Mouse (Mus musculus) liver, embryonic 15.5 days (tissue): ENCODE results near the gene Foxa1. TPM values are rescaled to one million over a fixed set of nuclear protein-coding genes. Genes with fewer than 3 reads are reported as not detected.

ENCODE experiments used
- ATAC-seq: fragments of 200-750 bp; cut with Nextera tagmentation; 2 replicates; pipeline ENCODE4 v1.8.0; 2017; ENCODE audit warnings: moderate number of reproducible peaks, mild to moderate bottlenecking, moderate library complexity; ENCODE audit not compliant: insufficient read depth
- H3K27ac ChIP-seq: fragments of 300-500 bp; sonication (generic); replicated peaks from 2 replicates; pipeline ENCODE4 v1.5.1; 2015; ENCODE audit warnings: mild to moderate bottlenecking, inconsistent platforms
- H3K27me3 ChIP-seq: fragments of 300-500 bp; sonication (generic); 2 replicates; pipeline ENCODE4 v1.6.1; 2015; ENCODE audit warnings: mild to moderate bottlenecking, inconsistent platforms
- H3K36me3 ChIP-seq: fragments of 300-500 bp; sonication (generic); replicated peaks from 2 replicates; pipeline ENCODE4 v1.6.1; 2015; ENCODE audit warnings: moderate library complexity, mild to moderate bottlenecking, inconsistent platforms
- H3K4me1 ChIP-seq: fragments of 300-500 bp; sonication (generic); replicated peaks from 2 replicates; pipeline ENCODE4 v1.6.1; 2015; ENCODE audit warnings: inconsistent platforms
- H3K4me2 ChIP-seq: fragments of 300-500 bp; sonication (generic); 2 replicates; pipeline ENCODE4 v1.6.1; 2015; ENCODE audit warnings: moderate library complexity, mild to moderate bottlenecking, inconsistent platforms
- H3K4me3 ChIP-seq: fragments of 300-500 bp; sonication (generic); replicated peaks from 2 replicates; pipeline ENCODE4 v1.5.1; 2015; ENCODE audit warnings: mild to moderate bottlenecking, inconsistent platforms
- H3K9ac ChIP-seq: fragments of 300-500 bp; sonication (generic); 2 replicates; pipeline ENCODE4 v1.6.1; 2015; ENCODE audit warnings: moderate library complexity, mild to moderate bottlenecking, inconsistent platforms
- H3K9me3 ChIP-seq: fragments of 300-500 bp; sonication (generic); replicated peaks from 2 replicates; pipeline ENCODE4 v1.6.1; 2016; ENCODE audit warnings: inconsistent platforms
- WGBS: fragments of 180-500 bp; shearing (Covaris S2); methylation state at CpG from one replicate; pipeline ENCODE4 v1.1.7; 2015; ENCODE audit warnings: mixed read lengths; ENCODE audit not compliant: insufficient replicate concordance; 5-methylcytosine and 5-hydroxymethylcytosine counted together
- polyA plus RNA-seq: library from polyadenylated mRNA; unstranded; fragments of >200 nt; fragmentation: Nextera tagmentation; extraction: Ambion mirVana; gene quantifications from 2 replicates; pipeline ENCODE4 v1.2.1, GENCODE M21; 2015

The Foxa1 gene
- polyA plus RNA-seq, 1 experiment from 2014 or later: 1.2 TPM

DNA sequence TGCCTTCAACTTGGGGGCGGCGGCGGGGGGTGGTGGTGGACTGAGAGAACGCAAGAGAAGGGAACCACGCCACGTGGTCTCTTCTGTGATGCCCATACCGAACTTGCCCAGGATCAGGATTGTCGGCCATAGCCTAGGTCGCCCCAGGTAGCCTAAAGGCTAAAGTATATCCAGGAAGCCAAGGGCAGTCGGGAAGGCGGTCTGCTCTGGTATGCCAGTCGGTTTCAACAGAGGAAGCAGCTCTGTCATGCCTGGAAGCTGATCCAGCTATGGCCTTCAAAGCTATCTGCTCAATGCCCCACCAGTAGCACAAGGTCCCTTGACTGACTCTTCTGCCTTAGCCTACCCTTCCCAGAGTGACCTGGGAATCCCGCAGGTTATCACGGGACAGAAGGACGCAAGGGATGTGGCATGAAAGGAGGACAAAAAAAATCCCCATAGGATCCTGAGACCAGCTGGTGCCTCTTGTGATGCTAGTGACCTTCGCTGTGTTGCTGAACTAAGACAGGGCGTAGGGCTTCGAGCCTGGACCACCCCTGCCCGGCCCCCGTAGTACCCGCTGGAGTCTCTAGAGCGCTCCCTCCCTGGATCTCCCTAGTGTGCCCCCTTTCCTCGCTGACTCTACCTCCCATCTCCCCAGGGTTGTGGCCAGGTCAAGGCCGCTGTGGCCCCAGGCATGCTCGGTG is 2.4 kb upstream of the Foxa1 start:
- Histone ChIP-seq H3K27ac (no peak overlapping the region), H3K9me3 (no peaks in the 10 kb centered on the region)

GRCm38 (mm10) chr12:57548352-57548980 is 1.8 kb upstream of the Foxa1 start:
- Histone ChIP-seq H3K27ac (no peak overlapping the region), H3K27me3 (peaks cover 100% of the 10 kb centered on the region), H3K4me2 (no peak overlapping the region; the same call in 1 of the 2 replicates), H3K4me3 (no peak overlapping the region), H3K9me3 (no peaks in the 10 kb centered on the region), H3K4me1 (peaks cover 10% of the 10 kb centered on the region; the same call in 1 of the 2 replicates), H3K36me3 (no peaks in the 10 kb centered on the region), H3K9ac (no peak overlapping the region)
- ATAC-seq: no peak
- 2% methylated on average over 20 of the region's 20 CpGs for WGBS

More for the DNA sequence above, 2.4 kb upstream of the Foxa1 start:
- Histone ChIP-seq H3K4me2 (no peak overlapping the region; the same call in 1 of the 2 replicates), H3K27me3 (peaks cover 100% of the 10 kb centered on the region), H3K9ac (no peak overlapping the region), H3K4me1 (peaks cover 8% of the 10 kb centered on the region; the same call in 1 of the 2 replicates), H3K4me3 (no peak overlapping the region), H3K36me3 (no peaks in the 10 kb centered on the region)
- ATAC-seq: no peak
- 3% methylated on average over 25 of the region's 25 CpGs for WGBS

DNA sequence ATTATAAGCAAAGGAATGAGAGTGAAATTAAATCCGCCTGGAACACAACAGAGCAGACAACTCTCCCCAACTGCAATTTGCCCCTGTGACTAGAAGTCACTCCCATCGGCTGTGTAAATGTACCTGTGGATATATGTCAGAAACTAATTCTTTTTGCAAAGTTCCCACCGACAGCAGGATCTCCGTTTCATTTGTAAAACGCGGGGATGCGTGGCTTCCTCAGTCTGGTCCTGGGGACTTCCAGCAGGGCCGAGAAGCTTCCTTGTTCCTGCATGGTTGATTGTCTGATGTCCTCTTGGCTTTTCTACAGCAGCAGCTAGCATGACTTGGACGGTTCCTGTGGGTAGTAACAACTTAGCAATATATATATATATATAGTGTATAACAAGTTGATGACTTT is 1.2 kb upstream of the Foxa1 start:
- H3K9ac ChIP-seq: no peak overlapping the region
- H3K27ac ChIP-seq: no peak overlapping the region
- no peaks in the 10 kb centered on the region for H3K36me3 ChIP-seq
- ATAC-seq: no peak
- peaks cover 16% of the 10 kb centered on the region; the same call in 1 of the 2 replicates for H3K4me1 ChIP-seq
- no peaks in the 10 kb centered on the region for H3K9me3 ChIP-seq
- peaks cover 100% of the 10 kb centered on the region for H3K27me3 ChIP-seq
- H3K4me3 ChIP-seq: no peak overlapping the region
- no peak overlapping the region for H3K4me2 ChIP-seq
- 7% methylated on average over 9 of the region's 9 CpGs for WGBS

GRCm38 (mm10) chr12:57545371-57546241 is 1.1 kb downstream of the Foxa1 start:
- H3K27ac ChIP-seq: peak overlapping the region; percentile 62
- peaks cover 100% of the 10 kb centered on the region for H3K27me3 ChIP-seq
- H3K4me1 ChIP-seq: peaks cover 19% of the 10 kb centered on the region; the same call in 1 of the 2 replicates
- no peaks in the 10 kb centered on the region for H3K36me3 ChIP-seq
- H3K4me2 ChIP-seq: peak overlapping the region; percentile 60
- ATAC-seq: peak; percentile 56
- H3K4me3 ChIP-seq: peak overlapping the region; percentile 54
- peak overlapping the region; percentile 11; the same call in 1 of the 2 replicates for H3K9ac ChIP-seq
- no peaks in the 10 kb centered on the region for H3K9me3 ChIP-seq
- WGBS: under 1% methylated on average over 106 of the region's 106 CpGs

- no peak for ATAC-seq
- H3K4me2 ChIP-seq: peak overlapping the region; percentile 60
- peak overlapping the region; percentile 54 for H3K4me3 ChIP-seq
- H3K4me1 ChIP-seq: peaks cover 19% of the 10 kb centered on the region; the same call in 1 of the 2 replicates
- H3K27me3 ChIP-seq: peaks cover 97% of the 10 kb centered on the region
- no peaks in the 10 kb centered on the region for H3K9me3 ChIP-seq
- peak overlapping the region; percentile 62; the same call in 1 of the 2 replicates for H3K27ac ChIP-seq
- 1% methylated on average over 31 of the region's 31 CpGs for WGBS
- H3K9ac ChIP-seq: peak overlapping the region; percentile 11; the same call in 1 of the 2 replicates
- no peaks in the 10 kb centered on the region for H3K36me3 ChIP-seq
Measured at GRCm38 (mm10) chr12:57544641-57545370, 1.9 kb downstream of the Foxa1 start.

DNA sequence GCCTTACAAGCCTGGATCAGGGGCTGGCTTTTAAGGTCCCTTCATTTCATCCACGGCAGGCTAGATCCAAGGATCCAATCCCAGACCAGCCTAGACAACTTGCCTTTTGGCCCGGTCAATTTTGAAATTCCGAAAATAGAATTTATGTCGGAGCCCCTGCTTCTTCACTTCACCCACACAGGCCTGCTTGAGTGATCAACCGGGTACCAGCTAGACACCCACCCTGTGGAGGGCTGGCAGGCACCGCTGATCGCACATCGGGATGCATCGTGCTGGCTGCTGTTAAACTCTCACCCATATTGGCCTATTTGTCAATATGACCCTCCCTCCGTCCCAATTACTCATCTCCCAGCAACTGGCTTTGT is 3.1 kb downstream of the Foxa1 start:
- peak overlapping the region; percentile 26 for H3K4me3 ChIP-seq
- 4% methylated on average over 10 of the region's 10 CpGs for WGBS
- H3K36me3 ChIP-seq: no peaks in the 10 kb centered on the region
- no peak for ATAC-seq
- H3K27ac ChIP-seq: no peak overlapping the region
- peaks cover 22% of the 10 kb centered on the region for H3K4me1 ChIP-seq
- peak overlapping the region; percentile 48 for H3K4me2 ChIP-seq
- H3K9ac ChIP-seq: no peak overlapping the region
- H3K9me3 ChIP-seq: no peaks in the 10 kb centered on the region
- H3K27me3 ChIP-seq: peaks cover 97% of the 10 kb centered on the region

DNA sequence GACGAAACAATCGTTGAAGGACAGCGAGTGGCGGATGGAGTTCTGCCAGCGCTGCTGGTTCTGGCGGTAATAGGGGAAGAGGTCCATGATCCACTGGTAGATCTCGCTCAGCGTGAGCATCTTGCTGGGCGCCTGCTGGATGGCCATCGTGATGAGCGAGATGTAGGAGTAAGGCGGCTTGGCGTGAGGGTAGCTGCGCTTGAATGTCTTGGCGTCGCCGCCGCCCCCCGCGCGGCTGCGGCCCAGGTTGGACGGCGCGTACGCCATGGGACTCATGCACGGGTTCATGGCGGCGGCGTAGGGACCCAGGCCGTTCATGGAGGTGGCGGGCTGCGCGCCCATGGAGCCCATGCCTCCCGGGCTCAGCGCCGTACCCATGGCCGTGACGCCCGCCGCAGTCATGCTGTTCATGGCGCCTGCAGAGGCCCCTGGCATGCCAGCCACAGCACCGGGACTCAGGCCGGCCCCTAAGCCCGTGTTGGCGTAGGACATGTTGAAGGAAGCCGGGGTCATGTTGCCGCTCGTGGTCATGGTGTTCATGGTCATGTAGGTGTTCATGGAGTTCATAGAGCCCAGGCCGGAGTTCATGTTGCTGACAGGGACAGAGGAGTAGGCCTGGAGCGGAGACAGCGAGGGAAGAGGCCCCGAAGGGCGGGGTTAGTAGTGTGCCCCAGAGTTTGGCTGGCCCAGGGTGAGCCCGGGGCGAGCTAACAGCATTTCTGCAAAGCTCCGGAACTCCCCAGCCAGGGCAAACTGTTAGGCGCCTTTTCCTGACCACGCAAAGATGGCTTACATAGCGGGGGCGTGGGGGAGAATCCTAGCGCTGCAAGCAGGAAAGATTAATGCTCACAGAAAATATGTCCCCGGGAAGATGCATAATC is 3.7 kb downstream of the Foxa1 start:
- Histone ChIP-seq H3K4me3 (peak overlapping the region; percentile 26), H3K4me1 (peaks cover 17% of the 10 kb centered on the region), H3K27me3 (peaks cover 97% of the 10 kb centered on the region), H3K9me3 (no peaks in the 10 kb centered on the region), H3K36me3 (no peaks in the 10 kb centered on the region), H3K27ac (no peak overlapping the region; the same call in 1 of the 2 replicates), H3K9ac (no peak overlapping the region), H3K4me2 (peak overlapping the region; percentile 48)
- 3% methylated on average over 63 of the region's 63 CpGs for WGBS
- no peak for ATAC-seq

- H3K36me3 ChIP-seq: no peaks in the 10 kb centered on the region
- H3K4me1 ChIP-seq: peaks cover 17% of the 10 kb centered on the region
- H3K9me3 ChIP-seq: no peaks in the 10 kb centered on the region
- peak overlapping the region; percentile 26 for H3K4me3 ChIP-seq
- 2% methylated on average over 46 of the region's 46 CpGs for WGBS
- no peak overlapping the region for H3K9ac ChIP-seq
- peak overlapping the region; percentile 48 for H3K4me2 ChIP-seq
- no peak overlapping the region for H3K27ac ChIP-seq
- peaks cover 94% of the 10 kb centered on the region for H3K27me3 ChIP-seq
- ATAC-seq: no peak
Measured at GRCm38 (mm10) chr12:57541931-57542745, 4.6 kb downstream of the Foxa1 start.

GRCm38 (mm10) chr12:57541118-57541517 is 5.6 kb downstream of the Foxa1 start:
- Histone ChIP-seq H3K36me3 (no peaks in the 10 kb centered on the region), H3K4me2 (no peak overlapping the region), H3K9me3 (no peaks in the 10 kb centered on the region), H3K4me3 (no peak overlapping the region), H3K9ac (no peak overlapping the region), H3K27me3 (peaks cover 94% of the 10 kb centered on the region), H3K27ac (no peak overlapping the region), H3K4me1 (peaks cover 14% of the 10 kb centered on the region)
- 10% methylated on average over 6 of the region's 6 CpGs for WGBS
- ATAC-seq: no peak
